Mouse (Mus musculus): ENCODE data around the gene Zfr2.

Zfr2 gene

DNA sequence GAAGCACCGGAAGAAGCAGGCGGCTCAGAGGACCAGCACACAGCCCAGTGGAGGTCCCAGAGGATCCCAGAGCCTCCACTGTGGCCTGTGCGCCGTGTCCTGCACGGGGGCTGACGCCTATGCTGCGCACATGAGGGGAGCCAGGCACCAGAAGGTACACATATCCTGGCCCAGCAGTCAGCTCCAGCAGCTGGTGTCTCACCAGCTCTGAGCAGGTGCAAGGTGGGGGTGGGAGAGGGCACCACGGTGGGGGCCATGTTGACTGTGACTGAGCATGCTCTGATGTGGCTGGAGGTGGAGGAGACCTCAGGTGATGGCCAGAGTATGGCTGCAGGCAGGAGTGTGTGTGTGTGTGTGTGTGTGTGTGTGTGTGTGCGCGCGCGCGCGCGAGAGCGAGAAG is 9.1 kb downstream of the Zfr2 start:
- CTCF ChIA-PET = interaction anchor here (0.6 kb wide), 2 partner anchors 127 to 525 kb away, joined by 3 to 6 read pairs; no protein-coding TSS in a partner anchor

- CTCF ChIA-PET = interaction anchor here (1.1 kb wide), 1 partner anchor 8 kb away, joined by 6 read pairs; no protein-coding TSS in a partner anchor
These were observed 11.2 kb downstream of the Zfr2 start for GRCm38 (mm10) chr10:81244146-81244545.

DNA sequence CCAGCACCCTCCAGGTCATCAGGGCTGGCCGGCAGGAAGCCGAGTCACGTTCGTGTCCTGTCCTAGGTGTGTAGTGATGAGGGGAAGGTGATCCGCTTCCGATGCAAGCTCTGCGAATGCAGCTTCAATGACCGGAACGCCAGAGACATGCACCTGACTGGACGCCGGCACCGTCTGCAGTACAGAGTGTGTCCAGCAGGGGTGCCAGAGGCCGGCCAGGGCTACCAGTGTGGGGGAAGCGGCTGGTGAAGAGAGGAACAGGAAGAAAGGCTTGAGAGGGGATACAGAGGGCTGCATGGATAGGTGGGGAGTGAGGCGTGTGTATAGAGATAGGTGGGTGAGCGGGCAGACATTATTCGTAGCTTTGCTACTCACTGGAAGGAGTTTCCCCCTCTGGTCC is 11.6 kb downstream of the Zfr2 start:
- CTCF ChIA-PET = interaction anchor here (1.1 kb wide), 1 partner anchor 9 kb away, joined by 6 read pairs; no protein-coding TSS in a partner anchor

- CTCF ChIA-PET = no interaction called here
These were observed 12.2 kb downstream of the Zfr2 start for GRCm38 (mm10) chr10:81245166-81245565.

DNA sequence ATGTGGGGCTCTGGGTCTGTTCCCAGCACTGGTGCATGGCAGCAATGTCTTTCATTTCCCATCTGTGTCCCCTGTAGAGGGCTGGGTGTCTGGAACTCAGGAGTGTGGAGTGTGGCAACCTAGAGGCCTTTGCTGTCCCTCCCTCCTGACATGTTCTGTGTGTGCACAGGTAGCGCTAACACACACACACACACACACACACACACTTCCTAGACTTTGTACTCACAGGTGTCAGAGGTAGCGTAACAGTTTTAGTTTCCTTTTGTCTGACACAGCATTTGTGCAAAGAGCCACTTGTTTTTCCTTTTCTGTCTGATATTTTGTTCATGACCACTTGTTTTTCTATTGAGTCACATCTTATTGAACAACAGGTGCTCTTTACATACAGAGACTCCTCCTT is 14.8 kb downstream of the Zfr2 start:
- CTCF ChIA-PET = interaction anchor here (0.6 kb wide), 1 partner anchor 57 kb away, joined by 6 read pairs; no protein-coding TSS in a partner anchor

- CTCF ChIA-PET = no interaction called here
These were observed 16.5 kb downstream of the Zfr2 start for GRCm38 (mm10) chr10:81249442-81249841.

DNA sequence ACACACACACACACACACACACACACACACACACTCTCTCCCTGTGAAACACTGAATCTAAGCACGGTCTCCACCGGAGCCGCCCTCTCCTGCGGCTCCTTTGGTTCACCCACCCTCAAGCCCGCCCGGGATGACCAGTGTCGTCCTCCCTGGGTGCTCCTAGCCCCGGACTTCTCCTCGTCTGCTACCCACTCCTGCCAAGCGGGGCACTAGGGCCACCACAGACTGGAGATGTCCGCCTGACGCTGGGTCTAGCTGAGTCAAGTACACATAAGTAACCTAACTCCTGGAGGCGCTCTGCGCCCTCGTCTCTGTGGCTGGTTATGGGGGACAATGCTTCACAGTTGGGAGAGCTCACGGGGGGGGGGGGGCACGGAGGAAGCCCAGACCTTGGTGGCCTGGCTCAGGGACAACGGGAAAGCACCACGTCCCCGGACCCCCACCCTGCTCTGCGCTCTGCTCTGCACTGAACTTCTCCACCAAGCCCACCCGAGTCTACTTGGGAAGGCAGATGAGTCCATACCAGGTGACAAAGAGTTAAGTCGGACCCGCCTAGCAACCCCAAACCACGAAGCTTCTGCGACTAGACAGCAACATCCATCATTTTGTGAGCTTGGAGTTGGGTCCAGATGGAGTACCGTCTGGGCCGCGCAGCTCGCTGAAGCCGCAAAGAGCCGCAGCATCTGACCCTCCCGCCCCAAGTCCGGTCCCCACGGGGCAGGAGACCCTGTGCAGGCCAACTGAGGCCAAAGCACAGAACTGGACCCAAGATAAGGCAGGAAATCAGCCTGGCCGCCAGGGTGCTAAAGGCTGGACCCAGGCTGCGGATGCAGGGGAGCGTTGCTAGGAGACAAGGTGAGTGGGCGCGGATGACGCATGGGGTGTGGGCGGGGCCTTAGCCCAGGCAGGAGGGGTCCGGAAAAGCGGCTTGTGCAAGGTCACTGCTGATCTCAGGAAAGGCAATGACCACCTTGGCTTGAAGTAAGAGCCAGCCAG is 19.8 kb downstream of the Zfr2 start, which contains the start of gene Matk:
Gene Matk (plus strand): TSS at position 512 of the 996 bp plus-strand sequence.
- CTCF ChIA-PET = no interaction called here

DNA sequence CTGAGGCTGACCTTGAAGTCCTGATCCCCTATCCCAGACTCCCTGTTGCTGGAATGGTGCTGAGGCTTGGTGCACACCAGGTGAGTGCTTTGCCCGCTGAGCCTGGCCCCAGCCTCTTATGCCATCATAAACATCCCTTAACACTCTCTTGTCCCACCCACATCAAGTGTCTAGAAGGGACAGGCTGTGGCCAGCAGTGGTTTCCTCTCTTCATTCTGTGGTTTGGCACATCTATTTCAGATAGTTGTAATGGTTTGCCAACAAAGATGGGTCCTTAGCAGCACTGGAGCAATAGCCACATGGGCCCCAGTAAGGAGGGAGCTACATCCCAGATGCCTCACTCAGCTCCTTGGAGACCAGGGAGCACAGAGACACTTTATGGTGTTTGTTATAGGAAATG is 21.9 kb downstream of the Zfr2 start:
- CTCF ChIA-PET = no interaction called here

GRCm38 (mm10) chr10:81257158-81258039 is 24.4 kb downstream of the Zfr2 start:
- CTCF ChIA-PET = interaction anchor here (0.6 to 1.9 kb wide), 2 partner anchors 13 to 31 kb away, joined by 3 to 5 read pairs; no protein-coding TSS in a partner anchor

DNA sequence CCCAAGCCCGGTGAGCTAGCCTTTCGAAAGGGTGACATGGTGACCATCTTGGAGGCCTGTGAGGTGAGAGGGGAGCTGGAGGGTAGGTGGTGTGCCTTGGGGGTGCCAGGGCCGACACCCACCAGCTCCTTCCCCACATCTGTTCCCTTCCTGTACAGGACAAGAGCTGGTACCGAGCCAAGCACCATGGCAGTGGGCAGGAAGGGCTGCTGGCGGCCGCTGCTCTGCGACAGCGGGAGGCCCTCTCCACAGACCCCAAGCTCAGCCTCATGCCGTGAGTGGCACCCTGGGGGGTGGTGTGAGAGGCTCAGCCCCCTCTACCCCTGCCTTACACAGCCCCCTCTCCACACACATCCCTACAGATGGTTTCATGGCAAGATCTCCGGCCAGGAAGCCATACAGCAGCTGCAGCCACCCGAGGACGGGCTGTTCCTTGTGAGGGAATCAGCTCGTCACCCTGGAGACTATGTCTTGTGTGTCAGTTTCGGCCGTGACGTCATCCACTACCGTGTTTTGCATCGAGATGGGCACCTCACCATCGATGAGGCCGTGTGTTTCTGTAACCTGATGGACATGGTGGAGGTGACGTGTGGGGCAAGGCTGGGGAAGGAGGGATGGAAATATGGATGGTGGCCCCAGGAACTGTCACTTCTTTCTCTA is 26.4 kb downstream of the Zfr2 start:
- CTCF ChIA-PET = no interaction called here

DNA sequence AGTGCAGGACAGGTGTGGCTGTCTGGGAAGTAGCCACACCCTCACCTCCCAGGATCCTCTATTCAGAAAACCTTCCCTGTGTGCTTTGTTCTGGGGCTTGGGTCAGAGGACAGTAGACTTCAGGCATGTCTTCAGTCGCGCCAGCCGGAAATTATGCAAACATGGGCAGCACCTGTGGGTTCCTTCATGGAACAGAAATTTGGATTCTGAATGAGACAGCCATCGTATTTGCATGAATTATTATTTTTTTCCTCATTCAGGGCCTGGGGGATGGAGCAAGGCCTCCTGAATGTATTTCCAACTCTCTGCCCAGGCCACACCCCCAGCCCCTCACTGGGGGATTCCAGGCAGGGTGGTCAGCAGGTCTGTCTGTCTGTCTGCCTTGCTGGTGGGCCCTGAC is 28.1 kb downstream of the Zfr2 start:
- CTCF ChIA-PET = no interaction called here

DNA sequence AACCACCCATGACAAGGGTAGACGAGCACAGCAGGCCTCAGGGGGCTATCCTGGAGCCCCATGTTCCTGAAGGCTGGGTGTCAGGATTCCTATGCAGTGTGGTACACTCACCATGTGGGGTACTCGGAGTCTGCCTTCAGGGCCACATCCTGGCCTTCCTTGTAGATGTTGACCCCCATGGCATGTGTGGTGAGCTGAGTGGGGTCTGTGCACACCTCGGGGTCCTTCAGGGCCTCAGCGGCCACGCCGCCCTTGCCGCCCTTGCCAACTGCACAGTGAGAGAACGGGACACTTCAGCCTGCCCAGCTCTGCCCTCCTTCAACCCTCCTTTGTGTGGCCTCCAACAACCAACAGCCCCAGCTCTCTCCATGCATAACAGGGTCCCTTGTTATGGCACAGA is 32.6 kb downstream of the Zfr2 start:
- CTCF ChIA-PET = no interaction called here

DNA sequence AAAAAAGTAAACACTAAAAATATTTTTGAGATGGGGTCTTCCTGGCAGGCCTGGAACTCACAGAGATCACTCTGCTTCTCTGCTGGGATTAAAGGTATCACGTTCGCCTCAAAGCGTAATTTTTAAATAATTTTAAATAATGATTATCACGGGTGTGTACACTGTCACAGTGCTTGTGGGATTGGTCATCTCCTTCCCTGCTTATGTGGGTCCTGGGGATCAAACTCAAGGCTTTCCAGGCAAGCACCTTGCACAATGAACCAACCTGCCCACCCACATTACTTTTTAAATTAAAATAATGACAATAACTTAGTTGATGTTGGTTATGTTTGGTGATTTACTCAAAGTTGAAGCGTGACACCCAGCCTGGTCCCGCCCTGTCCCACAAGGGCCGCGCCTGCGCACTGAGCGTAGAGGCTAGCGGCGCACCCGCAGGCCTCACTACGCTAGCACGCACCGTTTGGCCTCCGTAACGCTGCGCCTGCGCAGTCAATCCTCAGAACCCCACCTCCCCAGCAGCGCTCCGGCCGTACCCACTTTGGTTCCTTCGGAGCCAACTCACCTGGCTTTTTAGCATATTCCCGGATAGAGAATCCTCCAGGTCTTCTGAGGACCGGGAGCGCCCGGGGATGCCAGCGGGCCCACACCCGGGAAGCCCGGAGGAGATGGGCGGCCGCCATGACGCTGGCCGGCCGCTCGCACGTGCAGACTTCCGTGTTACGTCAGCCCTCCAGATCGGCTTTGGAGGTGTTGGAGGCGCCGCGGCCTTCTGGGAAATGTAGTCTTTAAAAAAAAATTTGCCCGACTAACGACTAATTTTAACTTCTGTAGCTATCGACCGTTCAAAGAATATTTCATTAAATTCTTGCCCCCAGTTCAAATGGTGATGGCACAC is 33.5 kb downstream of the Zfr2 start, which contains the start of the genes Mrpl54 and Apba3:
Gene Mrpl54 (minus strand): TSS at position 724 of the 895 bp plus-strand sequence.
Gene Apba3 (plus strand): TSS at position 750 of the 895 bp plus-strand sequence.
- CTCF ChIA-PET = interaction anchor here (0.6 to 1.8 kb wide), 3 partner anchors 22 to 1412 kb away, joined by 3 to 5 read pairs (median 4); partner anchors contain the start of gene Ptbp1

GRCm38 (mm10) chr10:81268056-81268455 is 35.1 kb downstream of the Zfr2 start:
- CTCF ChIA-PET = interaction anchor here (1.8 kb wide), 1 partner anchor 21 kb away, joined by 5 read pairs; no protein-coding TSS in a partner anchor

DNA sequence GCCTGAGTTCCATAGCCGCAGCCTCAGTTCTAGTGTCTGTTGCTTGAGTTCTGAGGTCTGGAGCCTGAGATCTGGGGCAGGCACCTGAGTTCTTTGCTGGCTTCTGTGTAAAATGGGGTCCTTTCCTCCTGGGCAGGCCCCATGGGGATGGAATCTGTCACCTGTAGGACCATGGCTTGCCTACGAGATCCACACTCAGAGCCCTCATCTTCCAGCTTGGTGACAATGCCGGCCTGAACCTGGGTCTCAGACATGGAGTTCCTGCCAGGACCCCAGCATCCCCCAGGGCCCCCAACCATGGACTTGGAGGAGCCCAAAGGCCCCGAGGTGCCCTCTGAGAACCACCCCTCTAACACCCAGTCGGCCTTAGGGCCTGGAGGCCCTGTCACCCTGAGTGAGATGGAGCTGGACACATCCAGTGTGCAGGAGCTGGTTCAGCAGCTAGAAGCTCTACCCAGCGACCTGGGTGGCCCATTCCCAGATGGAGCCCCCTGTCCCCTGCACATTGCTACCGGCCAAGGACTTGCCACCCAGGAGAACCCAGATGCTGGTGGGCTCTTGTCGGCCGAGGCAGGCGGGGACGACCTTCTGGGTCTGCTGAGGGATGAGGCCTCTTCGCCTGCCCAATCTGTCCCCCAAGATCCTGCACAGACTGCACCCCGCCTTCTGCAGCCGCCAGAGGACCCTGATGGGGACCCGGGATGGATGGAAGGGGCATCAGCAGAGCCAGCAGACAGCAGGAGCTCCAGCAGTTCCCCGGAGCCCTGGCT is 35.9 kb downstream of the Zfr2 start:
- CTCF ChIA-PET = no interaction called here

DNA sequence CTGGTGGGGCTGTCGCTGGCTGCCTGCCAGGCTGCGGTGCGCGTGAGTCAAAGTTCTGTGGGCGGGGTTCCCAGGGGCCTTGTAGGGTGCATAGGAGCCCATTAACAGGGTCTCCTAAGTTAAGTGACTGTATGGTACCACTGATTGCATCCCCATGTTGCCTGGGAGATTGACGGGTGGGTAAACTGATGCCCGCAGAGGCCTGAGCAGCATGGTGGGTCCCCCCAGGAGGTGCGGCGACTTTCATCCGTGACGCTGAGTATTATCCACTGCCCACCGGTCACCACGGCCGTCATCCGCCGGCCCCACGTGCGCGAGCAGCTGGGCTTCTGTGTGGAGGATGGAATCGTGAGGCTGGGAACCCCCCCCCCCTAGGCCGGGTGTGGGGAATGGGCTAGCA is 39.4 kb downstream of the Zfr2 start:
- CTCF ChIA-PET = no interaction called here

GRCm38 (mm10) chr10:81273842-81274241 is 40.9 kb downstream of the Zfr2 start:
- CTCF ChIA-PET = no interaction called here

GRCm38 (mm10) chr10:81277676-81278075 is 44.7 kb downstream of the Zfr2 start:
- CTCF ChIA-PET = interaction anchor here (0.7 kb wide), 1 partner anchor 46 kb away, joined by 3 read pairs; no protein-coding TSS in a partner anchor

DNA sequence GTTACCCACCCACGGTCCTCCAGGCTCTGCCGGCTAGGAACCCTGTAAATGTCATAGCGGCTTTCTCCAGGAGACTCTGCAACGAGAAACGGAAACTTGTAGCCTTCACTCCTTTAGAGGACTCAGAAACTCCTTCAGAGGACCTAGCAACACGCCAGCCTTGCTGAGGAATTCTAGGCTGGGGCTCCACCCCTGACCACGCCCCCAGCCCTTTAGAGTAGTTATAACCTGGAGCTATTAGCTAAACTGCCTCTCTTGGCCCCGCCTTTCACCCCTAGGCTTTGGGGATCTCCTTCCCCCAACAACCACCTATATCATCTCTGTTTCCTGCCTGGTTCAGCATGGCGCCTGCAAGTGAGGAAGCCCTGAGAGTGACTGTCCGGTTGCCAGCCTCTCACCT is 46.5 kb downstream of the Zfr2 start:
- CTCF ChIA-PET = no interaction called here
